Mouse (Mus musculus) layer of hippocampus, adult 11-12 months (tissue): ENCODE measurements at regions not wholly inside any gene's neighbourhood (a gene's known extent, or its start where the extent isn't known, plus 50 kb on each side); places are given as distances from the start of the nearest gene placed in this dataset.

ENCODE experiments used
- DNase-seq: peaks from one replicate; pipeline ENCODE4 v3.0.0; 2022; ENCODE audit warnings: low spot score

DNA sequence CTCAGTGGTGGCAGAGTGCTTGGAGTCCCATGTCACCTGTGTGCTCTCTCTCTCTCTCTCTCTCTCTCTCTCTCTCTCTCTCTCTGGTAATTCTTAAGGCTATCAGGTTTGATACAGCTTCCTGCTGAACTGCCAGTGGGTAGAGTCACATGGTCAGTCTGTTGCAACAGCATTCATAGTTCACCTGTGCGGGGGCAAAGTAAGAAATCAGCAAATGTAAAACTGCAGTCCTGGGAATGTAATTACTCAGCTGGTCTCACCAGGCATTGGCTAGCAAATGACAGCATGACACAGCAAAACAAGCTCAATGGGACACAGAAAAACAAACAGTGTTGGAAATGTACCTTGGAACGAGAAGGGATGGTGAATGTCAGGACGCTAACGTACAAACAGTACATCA is 422.7 kb downstream of the Ppargc1a start:
- no peak for DNase-seq

GRCm38 (mm10) chr5:51125091-51125490 is 442.4 kb downstream of the Ppargc1a start:
- peak; percentile 7 for DNase-seq

- no peak for DNase-seq
Observed at GRCm38 (mm10) chr5:51110006-51110405, 457.5 kb downstream of the Ppargc1a start.

DNA sequence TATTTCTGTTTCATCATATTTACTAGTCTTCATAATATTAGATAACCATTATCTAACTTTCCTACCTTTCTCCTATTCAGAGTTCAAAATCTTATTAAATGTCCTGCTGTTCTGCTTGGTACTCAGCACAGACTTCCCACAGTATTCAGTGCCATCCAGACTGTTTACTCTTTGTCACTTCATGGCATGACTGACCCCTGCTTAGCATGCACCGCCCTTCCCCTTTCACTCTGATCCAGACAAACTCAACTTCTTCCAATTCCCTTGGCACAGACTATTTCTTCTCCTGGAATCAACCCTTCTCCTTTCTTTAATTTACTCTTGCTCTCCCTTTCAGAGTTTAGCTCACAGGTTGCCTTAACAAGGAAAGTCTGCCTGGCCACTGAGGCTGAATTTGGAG is 458.8 kb downstream of the Ppargc1a start:
- no peak for DNase-seq

- DNase-seq, result no peak
Observed at GRCm38 (mm10) chr5:51108181-51108580, 459.3 kb downstream of the Ppargc1a start.

DNA sequence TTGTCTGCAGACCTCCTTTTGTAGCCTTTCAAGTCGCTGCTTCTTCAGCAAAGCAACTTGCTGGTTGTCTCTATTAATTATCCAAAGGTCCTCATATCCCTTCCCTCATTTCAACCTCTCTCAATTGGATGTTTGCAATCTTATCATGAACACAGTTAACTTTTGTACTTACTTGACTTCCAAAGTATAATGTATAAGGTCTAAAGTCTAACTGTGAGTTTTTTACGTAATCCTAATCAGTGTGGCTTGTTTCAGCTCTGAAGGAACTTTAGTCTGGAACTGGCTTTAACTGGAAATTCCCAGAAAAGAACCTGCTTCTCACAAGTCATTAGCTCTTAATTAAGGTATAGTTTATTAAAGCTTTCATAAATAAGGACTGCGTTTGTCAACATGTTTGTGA is 467.6 kb downstream of the Ppargc1a start:
- DNase-seq, result no peak

DNA sequence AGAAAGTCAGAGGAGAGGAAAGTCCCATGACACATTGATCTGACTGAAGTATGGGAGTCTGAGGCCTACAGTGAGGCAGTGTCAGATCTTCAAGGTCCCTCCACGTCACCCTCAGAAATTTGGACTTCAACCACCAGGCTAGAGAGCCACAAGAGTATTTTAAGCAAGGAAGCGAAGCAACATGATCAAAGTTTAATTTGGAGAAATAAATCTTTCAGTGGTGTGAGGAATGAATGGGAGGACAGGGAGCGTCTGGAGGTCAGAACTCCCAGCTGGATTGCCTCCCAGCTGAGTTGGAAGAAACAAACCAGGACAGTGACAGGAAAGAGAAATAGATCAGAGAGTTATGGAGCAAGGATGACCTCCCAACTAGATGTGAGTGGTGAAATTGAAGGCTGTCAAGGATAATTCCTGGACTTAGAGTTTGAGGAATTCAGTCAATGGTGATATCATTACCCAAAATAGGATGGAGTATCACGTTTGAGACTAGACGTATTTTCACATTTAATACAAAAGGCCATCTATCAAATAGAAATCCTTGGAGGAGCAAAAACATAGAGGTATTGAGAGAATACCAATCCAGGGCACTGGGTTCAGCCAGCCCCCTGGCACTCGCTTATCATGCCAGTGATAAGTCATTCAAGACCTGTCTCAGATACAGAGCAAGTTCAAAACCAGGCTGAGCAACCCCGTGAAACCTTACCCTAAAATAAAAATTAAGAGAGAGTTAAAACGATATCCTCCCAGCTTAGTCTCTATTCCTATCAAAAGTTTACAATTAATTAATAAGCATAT is 494.7 kb downstream of the Ppargc1a start:
- DNase-seq, result no peak

DNA sequence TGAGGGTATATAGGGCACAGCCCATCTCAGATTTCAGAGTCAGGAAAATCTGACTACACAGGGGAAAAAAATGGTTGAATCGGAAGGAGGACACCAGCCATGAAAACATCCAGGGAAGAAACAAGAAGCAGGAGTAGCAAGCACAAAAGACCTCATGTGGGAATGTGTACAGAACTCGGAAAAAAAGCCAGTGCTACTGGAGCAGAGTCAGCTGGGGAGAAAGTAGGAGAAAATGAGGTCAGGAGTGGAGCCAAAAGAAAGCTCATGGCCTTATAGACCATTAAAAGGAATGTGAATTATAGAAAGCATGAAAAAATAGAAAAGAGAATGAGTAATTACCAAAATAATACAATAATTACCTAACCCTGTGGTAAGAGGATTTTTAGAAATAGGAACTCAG is 495.4 kb downstream of the Ppargc1a start:
- DNase-seq, result no peak

DNA sequence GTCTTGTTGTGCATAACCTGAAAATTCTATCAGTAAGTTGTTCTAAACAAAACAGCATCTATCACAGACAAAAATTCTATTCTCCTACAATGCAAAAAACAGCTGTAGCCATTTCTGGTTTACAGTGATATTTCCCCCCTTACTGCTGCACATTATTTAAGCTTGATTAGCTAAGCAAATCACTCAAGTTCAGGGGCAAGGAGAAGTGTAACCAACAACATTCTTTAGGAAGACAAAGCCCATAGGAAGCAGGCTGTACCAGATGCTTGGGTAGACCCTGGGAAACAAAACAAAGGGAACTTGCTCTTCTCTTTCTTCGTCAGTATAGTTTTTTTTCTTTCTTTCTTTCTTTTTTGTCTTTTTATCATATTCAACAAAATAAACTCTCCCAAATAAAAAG is 497.9 kb downstream of the Ppargc1a start:
- no peak for DNase-seq

DNA sequence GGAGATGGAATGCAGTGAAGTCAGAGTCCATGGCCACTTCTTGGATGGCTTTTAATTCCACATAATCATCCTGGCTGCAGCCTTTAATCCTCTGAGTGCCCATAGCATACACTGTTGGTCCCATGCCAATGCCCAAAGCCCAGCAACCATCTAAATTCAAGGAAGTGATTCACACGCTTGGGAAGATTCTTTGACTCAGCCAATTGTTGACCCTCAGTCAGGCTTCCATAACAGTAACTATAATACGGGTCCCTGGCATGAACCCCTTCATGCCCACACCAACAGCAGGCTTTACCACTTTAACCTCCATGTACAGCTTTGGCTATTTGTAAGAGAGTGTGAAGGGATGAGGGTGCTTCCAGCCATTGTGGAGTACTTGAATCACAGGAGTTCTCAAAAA is 521.7 kb downstream of the Ppargc1a start:
- DNase-seq, result no peak

DNA sequence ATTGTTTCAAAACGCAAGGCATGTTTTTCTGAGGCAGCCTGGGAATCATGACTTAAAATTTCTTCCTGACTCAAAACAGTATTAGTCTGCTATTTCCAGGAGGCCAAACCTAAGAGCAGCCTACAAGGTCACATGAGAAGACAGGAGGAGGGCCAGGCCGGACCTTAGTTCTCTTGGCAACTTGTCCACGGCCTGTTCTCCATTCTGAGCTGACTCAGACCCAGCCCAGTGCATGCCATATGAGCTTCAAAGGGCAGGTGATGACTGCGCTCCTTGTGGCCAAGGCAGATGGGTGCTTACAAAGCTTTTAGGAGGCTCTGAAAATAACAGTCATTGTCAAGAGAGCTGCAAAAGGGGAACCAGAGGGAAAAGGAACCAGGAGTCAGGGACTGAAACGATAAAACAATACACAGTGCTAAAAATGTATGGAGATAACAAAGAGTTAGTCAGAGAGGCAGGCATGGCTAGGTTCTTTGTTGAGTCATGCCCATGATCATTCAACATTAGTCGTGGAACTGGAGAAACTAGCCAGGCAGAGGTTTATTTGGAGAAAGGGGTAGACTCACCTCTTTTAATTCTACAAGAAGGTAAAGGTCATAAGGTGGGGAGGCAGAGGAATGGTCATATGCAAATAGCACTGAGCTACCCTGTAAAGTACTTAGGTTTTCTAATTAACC is 525.8 kb downstream of the Ppargc1a start:
- DNase-seq, result no peak

DNA sequence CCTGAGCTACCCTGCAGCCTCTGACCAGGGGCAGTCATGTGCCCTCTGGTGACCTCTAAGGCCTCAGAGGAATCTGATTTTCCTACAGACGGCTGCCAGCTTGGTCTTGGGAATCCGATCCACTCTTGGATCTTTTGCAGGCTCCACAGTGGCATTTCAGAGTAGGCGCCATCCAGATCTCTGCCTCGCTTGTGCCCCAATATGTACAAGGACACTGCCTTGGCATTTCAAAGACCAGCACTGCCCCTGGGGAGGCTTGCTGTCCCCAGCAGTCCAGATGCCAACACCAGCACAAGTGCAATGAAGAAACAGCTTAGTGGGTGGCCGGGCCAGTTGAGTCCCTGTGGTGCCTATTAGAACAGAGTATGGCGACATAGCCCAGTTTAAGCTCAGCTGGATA is 526.6 kb downstream of the Ppargc1a start:
- DNase-seq, result no peak

- DNase-seq, result no peak
Observed at GRCm38 (mm10) chr5:51040463-51040862, 527.1 kb downstream of the Ppargc1a start.

DNA sequence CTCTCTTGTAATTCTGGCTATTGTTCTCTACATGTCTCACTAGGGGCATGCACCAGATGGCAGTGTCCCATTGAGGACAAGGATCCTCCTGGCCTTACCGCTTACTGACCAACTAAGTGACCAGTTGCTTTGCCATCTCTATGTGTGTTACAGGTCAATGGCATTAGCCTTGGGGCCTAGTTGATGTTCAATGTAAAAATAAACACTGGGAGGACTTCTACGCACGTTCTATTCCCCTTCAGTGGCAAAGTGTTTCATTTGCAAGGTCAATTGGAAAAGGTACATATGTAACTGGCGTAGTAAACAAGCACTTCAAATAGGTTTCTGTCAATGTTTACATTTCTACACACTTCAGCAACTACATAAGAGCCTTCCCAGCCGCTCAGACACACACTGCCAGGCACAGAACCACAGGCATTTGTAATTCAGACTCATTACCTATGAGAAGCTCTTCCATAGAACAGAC is 527.8 kb downstream of the Ppargc1a start:
- no peak for DNase-seq

GRCm38 (mm10) chr5:51036450-51036990 is 531.0 kb downstream of the Ppargc1a start:
- DNase-seq, result no peak

DNA sequence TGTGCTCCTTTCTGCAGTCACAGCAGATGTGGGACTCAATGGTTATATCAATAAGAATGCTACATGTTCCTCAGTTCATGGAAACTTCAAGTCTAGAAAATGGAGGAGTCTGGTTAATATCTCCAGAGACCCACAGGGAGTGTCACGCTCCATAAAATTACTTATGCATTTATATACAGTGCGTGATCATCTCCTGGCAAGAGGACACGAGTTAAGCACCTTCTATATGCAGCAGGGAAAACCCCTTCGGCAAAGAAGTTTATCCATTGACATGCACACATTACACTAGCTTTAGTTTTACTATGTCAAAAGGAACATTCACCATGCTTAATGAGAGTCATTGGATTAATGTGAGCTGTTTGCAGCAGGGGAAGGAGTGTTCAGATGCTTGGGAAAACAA is 538.6 kb downstream of the Ppargc1a start:
- no peak for DNase-seq

- DNase-seq, result no peak
Observed at GRCm38 (mm10) chr5:50990822-50991537, 576.5 kb downstream of the Ppargc1a start.
